Mouse (Mus musculus) kidney, adult 11 months (tissue): Measurements from ENCODE around the gene Wdr45b.
A peak's percentile ranks its signal among the peaks of the same experiment; 100 is the strongest.
"Not testable (repeated sequence)": the region's sequence is repeated elsewhere in the genome, so short reads cannot be mapped to it uniquely, and the experiment has no call there.

Source experiments
- DNase-seq: peaks from one replicate; pipeline ENCODE4 v3.0.0; 2022

Gene Wdr45b

GRCm38 (mm10) chr11:121326681-121327080 is 27.6 kb downstream of the Wdr45b start:
- DNase-seq = no peak

GRCm38 (mm10) chr11:121326034-121326433 is 28.2 kb downstream of the Wdr45b start:
- DNase-seq = peak; percentile 81

- not testable (repeated sequence) for DNase-seq
Observed at GRCm38 (mm10) chr11:121307712-121308111, 46.5 kb downstream of the Wdr45b start.

GRCm38 (mm10) chr11:121306608-121307007 is 47.6 kb downstream of the Wdr45b start:
- no peak for DNase-seq

GRCm38 (mm10) chr11:121305371-121305770 is 48.9 kb downstream of the Wdr45b start:
- no peak for DNase-seq

- peak; percentile 82 for DNase-seq
Observed at GRCm38 (mm10) chr11:121300265-121300664, 54.0 kb downstream of the Wdr45b start.

GRCm38 (mm10) chr11:121298493-121298892 is 55.8 kb downstream of the Wdr45b start:
- DNase-seq = no peak

GRCm38 (mm10) chr11:121294771-121295170 is 59.5 kb downstream of the Wdr45b start:
- no peak for DNase-seq

- no peak for DNase-seq
Observed at GRCm38 (mm10) chr11:121289859-121290258, 64.4 kb downstream of the Wdr45b start.

GRCm38 (mm10) chr11:121282911-121283310 is 71.3 kb downstream of the Wdr45b start:
- no peak for DNase-seq

- DNase-seq = no peak
Observed at GRCm38 (mm10) chr11:121278011-121278410, 76.2 kb downstream of the Wdr45b start.

GRCm38 (mm10) chr11:121277516-121277915 is 76.7 kb downstream of the Wdr45b start:
- no peak for DNase-seq
